Mouse (Mus musculus) cerebellum, postnatal 10 days (tissue): ENCODE measurements around the gene Tenm4.
A peak's percentile ranks its signal among the peaks of the same experiment; 100 is the strongest.

Experiments used
- DNase-seq, 2 experiments: peaks; one replicate each; pipeline ENCODE4 v3.0.0; 2021; ENCODE audit warnings: mixed read lengths in 2 of 2

Gene Tenm4

GRCm38 (mm10) chr7:96878511-96879276 lies 707.6 kb downstream of the Tenm4 start:
- no peak for DNase-seq

GRCm38 (mm10) chr7:96879593-96879992 lies 708.5 kb downstream of the Tenm4 start:
- DNase-seq, result no peak

- no peak for DNase-seq
Observed at GRCm38 (mm10) chr7:96880221-96880944, 709.3 kb downstream of the Tenm4 start.

- no peak for DNase-seq
Observed at GRCm38 (mm10) chr7:96883297-96883696, 712.3 kb downstream of the Tenm4 start.

- DNase-seq, result no peak
Observed at GRCm38 (mm10) chr7:96887088-96887654, 716.1 kb downstream of the Tenm4 start.

GRCm38 (mm10) chr7:96889061-96890034 lies 718.3 kb downstream of the Tenm4 start:
- DNase-seq, result peak in 1 of 2 experiments; percentile 40

GRCm38 (mm10) chr7:96890035-96890621 lies 719.1 kb downstream of the Tenm4 start:
- DNase-seq, result no peak

- DNase-seq, result no peak
Observed at GRCm38 (mm10) chr7:96890987-96891386, 719.9 kb downstream of the Tenm4 start.

- no peak for DNase-seq
Observed at GRCm38 (mm10) chr7:96899036-96899569, 728.1 kb downstream of the Tenm4 start.

- DNase-seq, result no peak
Observed at GRCm38 (mm10) chr7:96902183-96902582, 731.1 kb downstream of the Tenm4 start.

GRCm38 (mm10) chr7:96903088-96903985 lies 732.3 kb downstream of the Tenm4 start:
- no peak for DNase-seq

- no peak for DNase-seq
Observed at GRCm38 (mm10) chr7:96904442-96904841, 733.4 kb downstream of the Tenm4 start.

GRCm38 (mm10) chr7:96904936-96905335 lies 733.9 kb downstream of the Tenm4 start:
- no peak for DNase-seq

GRCm38 (mm10) chr7:96905422-96905821 lies 734.4 kb downstream of the Tenm4 start:
- DNase-seq, result no peak

- peak in 1 of 2 experiments; percentile 55 for DNase-seq
Observed at GRCm38 (mm10) chr7:96906216-96906615, 735.2 kb downstream of the Tenm4 start.

GRCm38 (mm10) chr7:96907971-96908680 lies 737.1 kb downstream of the Tenm4 start:
- no peak for DNase-seq

- peak; percentile 58 to 67 for DNase-seq
Observed at GRCm38 (mm10) chr7:96909856-96910255, 738.8 kb downstream of the Tenm4 start.

- DNase-seq, result no peak
Observed at GRCm38 (mm10) chr7:96910310-96910960, 739.4 kb downstream of the Tenm4 start.

GRCm38 (mm10) chr7:96914031-96914430 lies 743.0 kb downstream of the Tenm4 start:
- DNase-seq, result peak; percentile 93 to 95
